Mouse (Mus musculus) erythroblast, embryonic 14.5 days (primary cell): ENCODE measurements around the gene Lrrc36.

Experiments
- GATA1 ChIP-seq: IDR thresholded peaks from 2 replicates; pipeline ENCODE4 v1.6.1; 2012; ENCODE audit warnings: low read length, inconsistent platforms, mixed read lengths
- TAL1 ChIP-seq: IDR thresholded peaks from 3 replicates; pipeline ENCODE4 v1.6.1; 2012; ENCODE audit warnings: low read length, inconsistent platforms, mixed read lengths

- TF ChIP-seq TAL1, result no peak
- TF ChIP-seq GATA1, result no peak
Observed at GRCm38 (mm10) chr8:105418992-105419391, 5.6 kb downstream of the Lrrc36 start.
